Mouse (Mus musculus) embryo, embryonic 10 days (tissue): ENCODE data around the gene Dhrs2.
A peak's percentile ranks its signal among the peaks of the same experiment; 100 is the strongest.

ENCODE experiments used
- DNase-seq: peaks from one replicate; pipeline ENCODE4 v3.0.0-alpha.2; 2015; ENCODE audit warnings: low spot score

Gene Dhrs2

DNA sequence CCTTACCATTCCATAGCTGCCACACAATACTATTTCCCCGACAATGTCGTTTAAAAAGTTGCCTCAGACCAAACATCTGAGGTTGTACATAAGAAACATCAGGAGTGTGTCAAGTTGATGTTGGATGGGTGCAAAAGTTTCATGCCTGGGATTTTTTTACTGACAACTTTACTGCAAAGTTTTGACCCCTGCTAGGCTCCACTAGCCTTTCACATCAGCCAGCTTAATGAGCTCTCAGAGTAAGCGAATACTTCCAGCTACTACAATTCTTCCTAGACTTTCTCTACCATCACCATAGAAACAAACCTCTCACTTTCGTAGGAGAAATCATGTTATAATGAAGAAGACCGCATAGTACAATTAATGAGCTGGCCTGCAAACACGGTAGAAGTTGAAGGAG, 26.5 kb downstream of the Dhrs2 start:
- DNase-seq: no peak

- DNase-seq: peak; percentile 32
Observed at GRCm38 (mm10) chr14:55253580-55253979, 31.8 kb downstream of the Dhrs2 start.

DNA sequence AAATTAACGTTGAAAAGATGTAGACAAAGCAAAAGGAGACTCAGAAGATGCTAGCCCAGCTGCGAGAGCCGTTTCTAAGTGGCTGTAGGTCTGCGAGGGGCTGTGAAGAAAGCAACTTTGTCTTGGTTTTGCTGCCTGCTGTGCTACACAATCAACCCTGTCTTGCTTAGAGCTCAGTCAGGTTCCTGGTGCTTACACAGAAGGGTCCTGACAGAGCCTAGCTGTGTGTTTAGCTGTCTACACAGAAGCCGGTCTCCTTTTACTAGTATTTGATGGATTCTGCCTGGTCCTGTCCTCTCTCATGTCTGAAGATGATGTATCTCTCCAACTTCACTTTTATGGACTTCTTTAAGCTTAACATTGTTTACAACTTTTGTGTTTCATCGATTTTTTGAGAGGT, 33.6 kb downstream of the Dhrs2 start:
- DNase-seq: no peak

DNA sequence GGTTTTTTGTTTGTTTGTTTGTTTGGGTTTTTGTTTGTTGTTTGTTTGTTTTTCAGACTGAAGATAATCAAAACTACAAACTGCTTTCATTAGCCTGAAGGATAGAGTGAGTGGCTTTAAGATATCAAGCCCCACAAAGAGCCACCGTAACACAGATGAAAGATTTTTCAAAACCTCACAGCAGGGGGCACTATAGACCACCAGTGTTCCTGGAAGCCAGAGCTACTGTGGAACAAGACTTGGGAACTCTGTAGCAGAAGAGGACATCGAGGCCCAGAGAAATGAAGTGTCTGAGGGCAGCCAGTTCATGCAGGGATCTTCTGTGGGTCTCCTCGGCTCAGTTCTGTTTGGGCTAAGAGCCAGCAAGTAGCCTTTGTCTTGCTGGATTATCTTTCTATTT, 49.4 kb downstream of the Dhrs2 start:
- DNase-seq: peak; percentile 71

- DNase-seq: no peak
Observed at GRCm38 (mm10) chr14:55273023-55273422, 51.2 kb downstream of the Dhrs2 start.

- DNase-seq: no peak
Observed at GRCm38 (mm10) chr14:55274810-55275209, 53.0 kb downstream of the Dhrs2 start.

DNA sequence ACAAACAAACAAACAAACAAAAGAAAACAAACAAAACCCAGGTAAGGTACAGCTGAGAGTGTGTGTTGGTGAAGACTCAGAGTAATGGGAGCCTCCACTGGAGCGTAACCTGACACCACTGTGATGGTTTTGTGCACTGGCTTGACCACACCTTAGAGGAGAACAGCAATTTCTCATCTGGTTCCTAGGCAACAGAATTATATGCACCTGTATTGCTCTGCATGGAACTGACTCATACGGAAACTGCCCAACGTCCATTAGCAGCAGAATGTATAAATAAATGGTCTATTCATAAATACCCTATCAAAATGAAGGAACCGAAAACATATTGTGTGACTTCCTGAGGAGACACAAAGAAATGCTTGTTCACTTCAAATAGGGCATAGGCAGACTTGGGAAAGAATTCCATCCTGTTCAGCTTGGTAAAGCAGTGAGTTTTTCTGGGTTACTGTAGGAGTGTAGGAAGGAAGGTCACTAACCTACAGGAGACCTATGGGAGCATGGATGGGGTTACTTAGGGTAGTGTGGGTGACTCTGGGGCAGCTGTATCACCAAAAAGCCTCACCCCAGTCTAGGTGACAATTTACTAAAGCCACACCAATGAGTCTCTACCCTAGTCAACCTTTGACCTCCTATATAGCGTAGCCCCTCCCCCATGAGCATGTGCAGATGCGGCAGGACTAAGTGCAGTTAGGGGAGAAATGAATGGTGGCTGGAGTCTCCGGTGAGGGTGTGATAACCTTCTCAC, 57.7 kb downstream of the Dhrs2 start:
- no peak for DNase-seq
